Mouse (Mus musculus) kidney, adult 2 months (tissue): ENCODE results near the gene Cacna1d. TPM values are rescaled to one million over a fixed set of nuclear protein-coding genes. Genes with fewer than 3 reads are reported as not detected.

ENCODE experiments used
- DNase-seq: peaks from one replicate; pipeline ENCODE4 v3.0.0; 2021
- H3K27ac ChIP-seq: fragments of 200-500 bp; 2 replicates; pipeline ENCODE4 v1.5.1; 2012; ENCODE audit warnings: low read depth, low read length, control low read depth, inconsistent platforms; ENCODE audit not compliant: insufficient read depth
- H3K27me3 ChIP-seq: fragments of 200-500 bp; replicated peaks from 2 replicates; pipeline ENCODE4 v1.6.1; 2012; ENCODE audit warnings: mild to moderate bottlenecking, moderate library complexity, low read length, inconsistent platforms; ENCODE audit not compliant: control insufficient read depth, insufficient read depth
- H3K36me3 ChIP-seq: fragments of 200-500 bp; 2 replicates; pipeline ENCODE4 v1.6.1; 2012; ENCODE audit warnings: mild to moderate bottlenecking, moderate library complexity, low read length, inconsistent platforms; ENCODE audit not compliant: control insufficient read depth, insufficient read depth
- H3K4me1 ChIP-seq: fragments of 200-500 bp; 2 replicates; pipeline ENCODE4 v1.6.1; 2011; ENCODE audit warnings: low read length; ENCODE audit not compliant: control insufficient read depth, insufficient read depth
- H3K4me3 ChIP-seq: fragments of 200-500 bp; 2 replicates; pipeline ENCODE4 v1.5.1; 2011; ENCODE audit warnings: mild to moderate bottlenecking, low read depth, low read length, control low read depth; ENCODE audit not compliant: insufficient read depth
- CTCF ChIP-seq: fragments of 200-500 bp; conservative IDR thresholded peaks from 2 replicates; pipeline ENCODE4 v1.5.1; 2011; ENCODE audit warnings: low read depth, mild to moderate bottlenecking, control low read depth, low read length, moderate library complexity, mixed read lengths; ENCODE audit not compliant: insufficient read depth, insufficient read length
- POLR2A ChIP-seq: fragments of 200-500 bp; IDR thresholded peaks from one replicate; pipeline ENCODE4 v1.6.1; 2011; ENCODE audit warnings: low read depth, low read length, control low read depth
- WGBS: fragments of 180-500 bp; shearing (Covaris S2); methylation state at CpG from one replicate; pipeline ENCODE4 v1.1.7; 2018; 5-methylcytosine and 5-hydroxymethylcytosine counted together
- polyA plus RNA-seq: library from polyadenylated mRNA; depleted of rRNA; stranded (reverse); fragments of >200 nt; gene quantifications from 2 replicates; pipeline ENCODE4 v1.2.3, GENCODE M21; 2012

Cacna1d gene
- polyA plus RNA-seq, 1 experiment = 4.0 TPM

GRCm38 (mm10) chr14:30422376-30423140 is 68.7 kb downstream of the Cacna1d start:
- WGBS = 96% methylated on average over 7 of the region's 7 CpGs
- no peak for DNase-seq
- Histone ChIP-seq H3K27ac (no peak overlapping the region), H3K36me3 (no peaks in the 10 kb centered on the region), H3K27me3 (no peaks in the 10 kb centered on the region), H3K4me1 (no peaks in the 10 kb centered on the region), H3K4me3 (no peak overlapping the region)
- no peak for TF ChIP-seq POLR2A

- no peak overlapping the region for H3K27ac ChIP-seq
- no peak for TF ChIP-seq POLR2A
- TF ChIP-seq CTCF = no peak
- WGBS = 61% methylated on average over 7 of the region's 7 CpGs
- no peak overlapping the region for H3K4me3 ChIP-seq
- no peaks in the 10 kb centered on the region for H3K27me3 ChIP-seq
- no peaks in the 10 kb centered on the region for H3K4me1 ChIP-seq
- no peak for DNase-seq
- H3K36me3 ChIP-seq = no peaks in the 10 kb centered on the region
Measured at GRCm38 (mm10) chr14:30419458-30419857, 71.8 kb downstream of the Cacna1d start.

GRCm38 (mm10) chr14:30419046-30419445 is 72.2 kb downstream of the Cacna1d start:
- no peaks in the 10 kb centered on the region for H3K36me3 ChIP-seq
- H3K27me3 ChIP-seq = no peaks in the 10 kb centered on the region
- H3K4me3 ChIP-seq = no peak overlapping the region
- 57% methylated on average over 6 of the region's 6 CpGs for WGBS
- H3K27ac ChIP-seq = no peak overlapping the region
- no peak for DNase-seq
- H3K4me1 ChIP-seq = no peaks in the 10 kb centered on the region
- TF ChIP-seq CTCF = no peak

GRCm38 (mm10) chr14:30415830-30416229 is 75.4 kb downstream of the Cacna1d start:
- no peaks in the 10 kb centered on the region for H3K4me1 ChIP-seq

GRCm38 (mm10) chr14:30414131-30414530 is 77.1 kb downstream of the Cacna1d start:
- no peaks in the 10 kb centered on the region for H3K36me3 ChIP-seq
- no peaks in the 10 kb centered on the region for H3K4me1 ChIP-seq
- no peaks in the 10 kb centered on the region for H3K27me3 ChIP-seq
- TF ChIP-seq POLR2A (no peak), CTCF (no peak)
- no peak overlapping the region for H3K4me3 ChIP-seq
- 60% methylated on average over 2 of the region's 2 CpGs for WGBS
- H3K27ac ChIP-seq = no peak overlapping the region
- no peak for DNase-seq

More at GRCm38 (mm10) chr14:30415830-30416229, 75.4 kb downstream of the Cacna1d start:
- no peak for TF ChIP-seq POLR2A
- no peak for TF ChIP-seq CTCF
- no peak overlapping the region for H3K27ac ChIP-seq
- H3K4me3 ChIP-seq = no peak overlapping the region
- DNase-seq = no peak
- no peaks in the 10 kb centered on the region for H3K27me3 ChIP-seq
- WGBS = 91% methylated on average over 5 of the region's 5 CpGs
- H3K36me3 ChIP-seq = no peaks in the 10 kb centered on the region

- TF ChIP-seq CTCF (no peak), POLR2A (no peak)
- WGBS = 84% methylated on average over 4 of the region's 4 CpGs
- Histone ChIP-seq H3K27ac (no peak overlapping the region), H3K27me3 (no peaks in the 10 kb centered on the region), H3K36me3 (no peaks in the 10 kb centered on the region), H3K4me1 (no peaks in the 10 kb centered on the region), H3K4me3 (no peak overlapping the region)
- DNase-seq = no peak
Measured at GRCm38 (mm10) chr14:30409331-30409730, 81.9 kb downstream of the Cacna1d start.

GRCm38 (mm10) chr14:30405456-30406225 is 85.6 kb downstream of the Cacna1d start:
- no peaks in the 10 kb centered on the region for H3K36me3 ChIP-seq
- TF ChIP-seq CTCF (no peak), POLR2A (no peak)
- H3K4me1 ChIP-seq = no peaks in the 10 kb centered on the region
- peak overlapping the region; percentile 48; the same call in 1 of the 2 replicates for H3K27ac ChIP-seq
- no peaks in the 10 kb centered on the region for H3K27me3 ChIP-seq
- H3K4me3 ChIP-seq = no peak overlapping the region
- 57% methylated on average over 8 of the region's 8 CpGs for WGBS
- DNase-seq = peak; percentile 19
